Mouse (Mus musculus): ENCODE results near the gene Rdh13. TPM values are rescaled to one million over a fixed set of nuclear protein-coding genes. Genes with fewer than 3 reads are reported as not detected.

The Rdh13 gene
- polyA plus RNA-seq (2015; fragmentation: Nextera tagmentation; extraction: Ambion mirVana), result 35.9 and 38.6 TPM in 2 replicates

DNA sequence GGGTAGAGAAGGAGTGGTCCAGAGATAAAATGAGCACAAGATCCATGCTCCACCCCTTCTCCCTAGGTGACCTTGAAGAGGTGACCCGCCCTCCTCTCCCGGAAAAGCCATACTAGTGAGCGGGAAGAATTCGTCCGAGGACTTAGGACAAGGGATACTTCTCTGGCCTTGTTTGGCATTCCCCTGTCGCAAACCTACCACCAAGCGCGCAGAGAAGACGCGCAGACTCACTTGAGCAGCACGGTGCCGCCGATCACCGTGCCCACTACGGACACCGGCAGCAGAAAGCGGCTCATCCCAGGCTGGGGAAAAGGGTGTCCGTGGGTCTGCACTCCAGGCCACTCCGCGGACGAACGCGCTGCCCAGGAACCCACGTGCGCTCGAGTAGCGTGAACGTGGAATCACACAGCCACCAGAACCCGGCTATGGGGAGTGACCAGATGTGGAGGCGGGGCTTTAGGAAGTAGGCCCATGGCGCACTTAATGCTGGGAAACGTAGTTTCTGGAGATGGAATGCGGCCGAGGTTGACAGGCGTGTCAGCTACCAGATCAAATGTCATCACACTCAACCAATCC, at the start of gene Rdh13:
TSS of gene Rdh13 (minus strand) at position 434 of the 576 bp plus-strand sequence.
- peak within 1 kb of the TSS; percentile 82 for H3K9ac ChIP-seq
- H3K4me1 ChIP-seq (replicated peaks), result peaks cover 12% of the 10 kb centered on the region
- H3K4me3 ChIP-seq, result peak within 1 kb of the TSS; percentile 82
- peak within 1 kb of the TSS; percentile 83 for H3K27ac ChIP-seq (replicated peaks)
- no peaks in the 10 kb centered on the region for H3K9me3 ChIP-seq
- H3K36me3 ChIP-seq, result peaks cover 40% of the 10 kb centered on the region
- H3K4me2 ChIP-seq, result peak within 1 kb of the TSS; percentile 76
- ATAC-seq (ENCODE audit: low read depth), result peak; percentile 95
- WGBS, result under 1% methylated on average over 35 of the region's 35 CpGs
- H3K27me3 ChIP-seq, result no peaks in the 10 kb centered on the region

GRCm38 (mm10) chr7:4493991-4494390, 48.5 kb upstream of the Rdh13 start:
- no peak overlapping the region for H3K27ac ChIP-seq (replicated peaks)
- no peak overlapping the region for H3K4me3 ChIP-seq
- ATAC-seq (ENCODE audit: low read depth), result no peak
- H3K4me2 ChIP-seq, result no peak overlapping the region
- WGBS, result 96% methylated on average over 1 of the region's 1 CpGs
- no peak overlapping the region for H3K9ac ChIP-seq
- H3K9me3 ChIP-seq, result no peaks in the 10 kb centered on the region
- H3K36me3 ChIP-seq, result peaks cover 66% of the 10 kb centered on the region
- H3K4me1 ChIP-seq (replicated peaks), result peaks cover 30% of the 10 kb centered on the region
- H3K27me3 ChIP-seq, result no peaks in the 10 kb centered on the region

DNA sequence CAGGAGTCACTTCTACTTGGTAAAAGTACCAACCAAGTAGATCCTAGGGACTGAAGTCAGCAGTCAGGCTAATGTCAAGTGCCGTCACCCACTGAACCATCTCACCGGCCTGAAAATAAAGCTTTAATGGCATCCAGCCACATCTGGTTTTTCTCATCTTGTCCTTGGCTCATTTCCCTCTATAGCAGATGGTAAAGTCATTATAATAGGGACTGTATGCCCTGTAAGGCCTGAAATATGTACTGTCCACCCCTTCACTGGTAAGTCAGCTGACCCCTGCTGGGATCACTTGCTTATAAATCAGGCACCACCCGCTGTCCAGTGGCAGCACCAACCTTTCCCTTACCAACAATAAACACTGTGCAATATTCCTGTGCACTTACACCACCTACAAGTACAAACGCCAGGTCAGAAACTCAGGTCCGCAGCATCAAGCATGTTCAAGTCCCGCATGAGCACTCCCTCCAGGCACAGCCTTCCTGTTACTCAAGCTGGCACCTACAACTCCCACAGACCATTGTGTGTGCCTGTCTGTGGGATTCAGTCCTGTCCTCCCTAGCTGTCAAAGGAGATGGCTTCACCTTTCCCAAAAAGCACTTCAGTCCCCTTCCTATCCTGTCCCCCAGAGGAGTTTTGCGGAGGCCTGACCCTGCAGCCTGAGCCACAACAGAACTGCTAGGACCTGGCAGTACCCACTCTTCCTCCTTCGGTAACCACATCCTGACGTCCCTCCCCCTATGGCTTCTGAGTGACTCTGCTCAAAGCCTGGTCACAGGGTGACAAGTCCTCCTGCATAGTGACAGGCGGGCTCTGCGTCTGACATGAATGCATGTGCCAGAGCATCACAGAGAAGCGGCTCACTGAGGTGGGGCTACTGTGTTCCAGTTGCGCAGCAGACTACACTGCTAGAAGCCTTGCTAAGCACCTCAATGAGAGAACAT, 47.1 kb upstream of the Rdh13 start:
- WGBS, result 85% methylated on average over 13 of the region's 13 CpGs
- Histone ChIP-seq H3K36me3 (peaks cover 80% of the 10 kb centered on the region), H3K27ac (replicated peaks) (0 out of 2 replicates have a peak overlapping the region, but pooled peaks have one; percentile 29), H3K9me3 (no peaks in the 10 kb centered on the region), H3K9ac (no peak overlapping the region), H3K4me1 (replicated peaks) (peaks cover 16% of the 10 kb centered on the region), H3K27me3 (no peaks in the 10 kb centered on the region), H3K4me3 (no peak overlapping the region), H3K4me2 (no peak overlapping the region)
- no peak for ATAC-seq (ENCODE audit: low read depth)

- Histone ChIP-seq H3K4me3 (no peak overlapping the region), H3K9me3 (no peaks in the 10 kb centered on the region), H3K27ac (replicated peaks) (no peak overlapping the region), H3K9ac (no peak overlapping the region), H3K36me3 (peaks cover 82% of the 10 kb centered on the region), H3K27me3 (no peaks in the 10 kb centered on the region), H3K4me1 (replicated peaks) (peaks cover 10% of the 10 kb centered on the region; the same call in 1 of the 2 replicates), H3K4me2 (no peak overlapping the region)
- 82% methylated on average over 6 of the region's 6 CpGs for WGBS
- no peak for ATAC-seq (ENCODE audit: low read depth)
Measured at GRCm38 (mm10) chr7:4491308-4491707, 45.9 kb upstream of the Rdh13 start.

DNA sequence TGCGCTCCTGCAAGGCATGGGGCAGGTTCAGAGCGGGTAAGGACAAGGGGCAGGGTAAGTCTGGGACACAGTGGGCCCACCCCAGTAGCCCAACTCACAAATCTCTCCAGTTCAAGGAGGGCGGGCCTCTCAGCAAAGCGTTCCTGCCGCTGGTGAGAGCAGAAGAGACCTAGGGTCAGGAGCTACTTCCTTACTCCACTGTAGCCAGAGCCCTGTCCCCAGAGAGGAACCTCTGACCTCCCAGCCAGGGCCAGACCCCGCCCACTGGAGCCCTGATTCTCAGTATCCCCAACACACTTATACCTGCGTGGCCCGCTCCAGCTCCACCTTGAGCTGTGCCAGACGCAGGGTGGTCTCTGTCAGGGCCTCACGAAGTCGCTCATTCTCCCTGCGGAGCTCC, 36.8 kb upstream of the Rdh13 start:
- H3K4me3 ChIP-seq, result no peak overlapping the region
- H3K9ac ChIP-seq, result no peak overlapping the region
- ATAC-seq (ENCODE audit: low read depth), result no peak
- no peak overlapping the region for H3K4me2 ChIP-seq
- no peak overlapping the region for H3K27ac ChIP-seq (replicated peaks)
- H3K27me3 ChIP-seq, result peaks cover 2% of the 10 kb centered on the region
- no peaks in the 10 kb centered on the region for H3K9me3 ChIP-seq
- H3K36me3 ChIP-seq, result peaks cover 63% of the 10 kb centered on the region
- peaks cover 26% of the 10 kb centered on the region for H3K4me1 ChIP-seq (replicated peaks)
- WGBS, result 88% methylated on average over 12 of the region's 12 CpGs

DNA sequence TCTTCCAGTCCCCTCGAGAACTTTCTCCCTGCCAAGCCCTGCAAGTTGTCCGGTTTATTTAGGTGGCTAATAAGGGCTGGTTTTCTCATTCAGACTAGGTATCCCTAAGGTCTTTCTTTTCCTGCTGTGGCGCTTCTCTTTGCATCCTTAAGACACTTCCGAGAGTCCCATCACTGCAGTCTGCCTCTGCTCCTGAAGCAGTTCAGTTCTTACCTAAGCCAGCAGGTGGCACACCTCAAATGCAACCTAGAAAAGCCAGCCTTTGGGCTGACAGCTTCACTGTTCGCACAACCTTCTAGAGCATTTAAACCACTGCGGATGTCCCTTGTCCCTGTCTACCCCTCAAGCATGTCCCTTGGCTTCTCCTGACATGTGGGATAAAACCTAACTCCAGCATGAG, 34.2 kb upstream of the Rdh13 start:
- peaks cover 38% of the 10 kb centered on the region for H3K36me3 ChIP-seq
- H3K4me2 ChIP-seq, result 0 out of 2 replicates have a peak overlapping the region, but pooled peaks have one; percentile 75
- ATAC-seq (ENCODE audit: low read depth), result no peak
- H3K9ac ChIP-seq, result no peak overlapping the region
- no peak overlapping the region for H3K27ac ChIP-seq (replicated peaks)
- WGBS, result 31% methylated on average over 6 of the region's 6 CpGs
- H3K4me1 ChIP-seq (replicated peaks), result peaks cover 26% of the 10 kb centered on the region
- no peak overlapping the region for H3K4me3 ChIP-seq
- peaks cover 22% of the 10 kb centered on the region for H3K27me3 ChIP-seq
- no peaks in the 10 kb centered on the region for H3K9me3 ChIP-seq

GRCm38 (mm10) chr7:4478796-4479291, 33.4 kb upstream of the Rdh13 start:
- WGBS, result 2% methylated on average over 16 of the region's 16 CpGs
- peak; percentile 28; the same call in 1 of the 2 replicates for ATAC-seq (ENCODE audit: low read depth)
- Histone ChIP-seq H3K27ac (replicated peaks) (peak overlapping the region; percentile 67), H3K4me1 (replicated peaks) (peaks cover 26% of the 10 kb centered on the region), H3K4me3 (peak overlapping the region; percentile 43), H3K36me3 (peaks cover 30% of the 10 kb centered on the region), H3K4me2 (peak overlapping the region; percentile 75), H3K9me3 (no peaks in the 10 kb centered on the region), H3K9ac (peak overlapping the region; percentile 66), H3K27me3 (peaks cover 31% of the 10 kb centered on the region)

DNA sequence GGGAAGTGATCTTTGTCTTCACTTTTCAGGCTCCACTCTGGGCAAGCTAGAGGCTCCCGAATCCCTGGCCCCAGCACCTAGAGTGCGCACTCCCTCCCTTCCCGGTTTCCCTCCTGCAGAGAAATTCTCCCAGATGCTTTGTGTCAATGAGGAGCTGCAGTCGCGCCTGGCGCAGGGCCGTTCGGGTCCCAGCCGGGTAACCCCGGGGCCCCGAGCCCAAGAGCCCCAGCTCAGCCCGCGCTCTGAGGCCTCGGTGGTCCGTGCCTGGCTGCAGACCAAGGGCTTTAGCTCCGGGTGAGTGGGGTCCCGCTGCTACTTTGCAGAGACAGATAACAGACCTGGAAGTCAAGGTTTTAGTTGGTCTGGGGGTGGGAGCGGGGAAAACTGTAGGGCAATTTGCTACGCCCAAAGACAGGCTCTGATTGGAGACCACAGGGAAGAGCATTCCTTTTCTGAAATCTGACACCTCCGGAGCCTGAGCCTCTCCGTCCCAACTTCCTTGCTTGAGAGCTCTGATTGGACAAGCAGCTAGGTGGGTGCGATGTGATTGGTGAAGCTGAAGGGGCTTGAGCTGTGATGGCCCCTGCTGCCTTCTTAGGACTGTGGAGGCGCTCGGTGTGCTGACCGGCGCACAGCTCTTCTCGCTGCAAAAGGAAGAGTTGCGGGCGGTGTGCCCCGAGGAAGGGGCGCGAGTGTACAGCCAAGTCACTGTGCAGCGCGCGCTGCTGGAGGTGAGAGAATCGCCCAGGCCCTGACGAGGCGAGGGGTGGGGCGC, 32.8 kb upstream of the Rdh13 start:
- Histone ChIP-seq H3K36me3 (peaks cover 24% of the 10 kb centered on the region), H3K4me1 (replicated peaks) (peaks cover 26% of the 10 kb centered on the region), H3K4me2 (peak overlapping the region; percentile 75), H3K4me3 (peak overlapping the region; percentile 43), H3K9me3 (no peaks in the 10 kb centered on the region), H3K27me3 (peaks cover 37% of the 10 kb centered on the region), H3K27ac (replicated peaks) (peak overlapping the region; percentile 67), H3K9ac (peak overlapping the region; percentile 66)
- WGBS, result 0% methylated on average over 39 of the region's 39 CpGs
- peak; percentile 94 for ATAC-seq (ENCODE audit: low read depth)

- Histone ChIP-seq H3K36me3 (no peaks in the 10 kb centered on the region), H3K9me3 (no peaks in the 10 kb centered on the region), H3K27me3 (peaks cover 76% of the 10 kb centered on the region), H3K4me3 (no peak overlapping the region), H3K9ac (no peak overlapping the region), H3K4me1 (replicated peaks) (peaks cover 30% of the 10 kb centered on the region), H3K4me2 (no peak overlapping the region), H3K27ac (replicated peaks) (no peak overlapping the region)
- ATAC-seq (ENCODE audit: low read depth), result no peak
- 12% methylated on average over 19 of the region's 19 CpGs for WGBS
Measured at GRCm38 (mm10) chr7:4473940-4474339, 28.5 kb upstream of the Rdh13 start.

DNA sequence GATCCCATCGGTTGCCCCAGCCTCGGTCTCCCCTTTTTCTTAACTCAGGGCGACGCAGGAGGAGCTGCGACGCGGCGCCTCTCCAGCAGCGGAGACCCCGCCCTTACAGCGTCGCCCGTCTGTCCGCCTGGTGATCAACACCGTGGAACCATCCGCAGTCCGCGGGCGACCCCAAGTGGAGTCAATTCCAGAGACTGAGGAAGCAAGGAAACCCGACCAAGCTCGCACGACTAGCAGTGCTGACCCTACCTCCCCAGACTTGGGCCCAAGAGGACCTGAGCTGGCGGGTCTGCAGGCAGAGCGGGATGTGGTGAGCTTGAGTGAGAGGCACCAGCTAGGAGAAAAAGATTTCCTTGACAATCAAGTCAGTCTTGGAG, 25.7 kb upstream of the Rdh13 start:
- Histone ChIP-seq H3K27ac (replicated peaks) (no peak overlapping the region), H3K9ac (peak overlapping the region; percentile 69), H3K4me1 (replicated peaks) (peaks cover 13% of the 10 kb centered on the region), H3K36me3 (no peaks in the 10 kb centered on the region), H3K9me3 (no peaks in the 10 kb centered on the region), H3K27me3 (peaks cover 73% of the 10 kb centered on the region), H3K4me3 (peak overlapping the region; percentile 46), H3K4me2 (peak overlapping the region; percentile 75)
- under 1% methylated on average over 24 of the region's 24 CpGs for WGBS
- peak; percentile 90 for ATAC-seq (ENCODE audit: low read depth)

DNA sequence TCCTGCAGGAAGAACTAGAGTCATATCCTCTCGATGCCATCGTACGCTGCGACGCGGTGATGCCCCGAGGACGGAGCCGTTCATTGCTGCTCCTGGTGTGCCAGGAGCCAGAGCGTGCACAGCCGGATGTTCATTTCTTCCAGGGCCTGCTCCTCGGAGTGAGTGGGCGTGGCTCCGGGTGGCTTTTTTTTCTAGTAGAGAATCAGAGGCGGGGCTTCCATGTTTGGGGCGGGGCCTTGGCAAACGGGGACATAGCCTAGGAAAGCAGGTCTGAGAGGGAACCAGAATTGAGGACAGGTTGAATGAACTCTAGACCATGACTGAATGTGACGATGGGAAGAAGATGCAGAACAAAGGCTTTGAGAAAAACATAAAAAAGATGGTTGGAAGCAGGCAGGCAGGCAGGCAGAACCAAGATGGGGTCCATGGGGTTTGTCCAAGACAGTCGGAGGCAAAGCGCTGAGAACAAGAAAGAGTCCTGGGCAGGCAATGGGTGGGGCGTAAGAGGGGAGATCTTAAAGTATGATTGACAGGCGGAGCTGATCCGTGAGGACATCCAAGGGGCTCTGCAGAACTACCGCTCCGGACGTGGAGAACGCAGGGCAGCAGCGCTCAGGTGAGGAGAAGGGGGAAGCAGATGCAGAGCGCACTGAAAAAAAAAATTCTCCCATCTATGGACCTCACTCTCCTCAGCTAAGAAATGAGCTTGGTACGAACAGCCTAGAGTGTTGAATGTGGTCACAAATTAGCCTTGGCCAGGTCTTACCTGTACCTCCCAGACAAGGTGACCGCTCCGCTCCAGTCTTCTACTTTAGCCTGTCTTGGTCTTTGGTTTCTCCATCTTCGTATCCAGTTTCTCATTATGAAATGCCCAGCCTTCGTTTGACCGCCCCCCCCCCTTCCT, 25.1 kb upstream of the Rdh13 start:
- no peaks in the 10 kb centered on the region for H3K36me3 ChIP-seq
- peaks cover 68% of the 10 kb centered on the region for H3K27me3 ChIP-seq
- H3K4me1 ChIP-seq (replicated peaks), result peaks cover 13% of the 10 kb centered on the region
- no peaks in the 10 kb centered on the region for H3K9me3 ChIP-seq
- peak overlapping the region; percentile 75 for H3K4me2 ChIP-seq
- 2% methylated on average over 35 of the region's 35 CpGs for WGBS
- ATAC-seq (ENCODE audit: low read depth), result peak; percentile 61
- H3K4me3 ChIP-seq, result peak overlapping the region; percentile 46
- no peak overlapping the region for H3K27ac ChIP-seq (replicated peaks)
- peak overlapping the region; percentile 69 for H3K9ac ChIP-seq

Data from neural tube, embryonic 13.5 days (tissue).